Mouse (Mus musculus): ENCODE measurements at regions not wholly inside any gene's neighbourhood (a gene's known extent, or its start where the extent isn't known, plus 50 kb on each side); places are given as distances from the start of the nearest gene placed in this dataset.

DNA sequence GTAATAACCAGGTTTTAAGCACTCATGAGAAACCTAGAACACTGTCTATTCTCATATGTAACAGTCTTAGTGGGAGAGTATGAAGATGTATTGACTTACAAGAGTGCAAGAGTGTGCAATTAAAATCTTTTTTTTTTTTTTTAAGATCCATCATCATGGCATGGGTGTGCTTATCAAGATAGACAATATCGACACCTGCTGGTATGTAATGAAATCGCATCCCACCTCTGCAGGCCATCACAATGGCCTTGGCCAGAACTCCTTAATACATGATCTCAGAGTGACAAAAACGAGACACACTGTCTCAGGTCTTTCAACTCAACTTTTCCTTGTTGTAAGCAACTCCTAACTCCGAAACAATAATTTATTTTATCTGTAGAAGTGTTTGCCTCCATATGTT, 661.7 kb upstream of the Kdm8 start:
- no peak; the same call in 1 of the 2 replicates for ATAC-seq (replicated peaks)
- Histone ChIP-seq H3K4me2 (replicated peaks) (no peak overlapping the region), H3K9ac (replicated peaks) (no peak overlapping the region), H3K4me1 (no peaks in the 10 kb centered on the region; the same call in 1 of the 2 replicates), H3K27ac (replicated peaks) (no peak overlapping the region), H3K9me3 (no peaks in the 10 kb centered on the region), H3K27me3 (no peaks in the 10 kb centered on the region), H3K4me3 (no peak overlapping the region), H3K36me3 (no peaks in the 10 kb centered on the region)
- 49% methylated on average over 4 of the region's 4 CpGs for WGBS

GRCm38 (mm10) chr7:124784995-124785394, 659.5 kb upstream of the Kdm8 start:
- Histone ChIP-seq H3K27me3 (no peaks in the 10 kb centered on the region), H3K27ac (replicated peaks) (no peak overlapping the region), H3K9me3 (no peaks in the 10 kb centered on the region), H3K4me2 (replicated peaks) (no peak overlapping the region), H3K36me3 (no peaks in the 10 kb centered on the region), H3K4me3 (no peak overlapping the region), H3K9ac (replicated peaks) (no peak overlapping the region), H3K4me1 (no peaks in the 10 kb centered on the region)
- WGBS: 90% methylated on average over 2 of the region's 2 CpGs
- ATAC-seq (replicated peaks): no peak

GRCm38 (mm10) chr7:124785896-124786295, 658.6 kb upstream of the Kdm8 start:
- Histone ChIP-seq H3K27me3 (no peaks in the 10 kb centered on the region), H3K36me3 (no peaks in the 10 kb centered on the region), H3K4me2 (replicated peaks) (no peak overlapping the region), H3K9me3 (no peaks in the 10 kb centered on the region), H3K9ac (replicated peaks) (no peak overlapping the region), H3K27ac (replicated peaks) (no peak overlapping the region), H3K4me1 (no peaks in the 10 kb centered on the region), H3K4me3 (no peak overlapping the region)
- ATAC-seq (replicated peaks): no peak
- WGBS: 89% methylated on average over 8 of the region's 8 CpGs

DNA sequence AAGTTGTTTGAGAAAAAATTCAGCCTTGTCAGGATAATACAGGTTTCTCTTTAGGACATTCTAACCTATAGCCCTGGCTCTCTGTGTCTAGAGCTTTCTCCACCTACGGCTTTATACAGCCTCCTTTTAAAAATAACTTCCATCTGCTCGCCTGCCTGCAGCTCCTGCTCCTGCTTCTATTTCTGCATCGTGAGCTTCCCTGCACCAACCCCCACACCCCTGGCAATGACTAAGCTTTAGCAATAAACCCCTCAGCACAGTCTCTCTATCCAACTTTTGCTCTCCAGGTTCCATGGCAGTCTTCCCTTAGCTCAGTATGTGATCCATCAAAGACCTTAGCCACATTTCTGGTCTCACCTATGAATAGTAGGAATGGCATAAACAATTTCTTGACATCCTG, 655.7 kb upstream of the Kdm8 start:
- Histone ChIP-seq H3K9me3 (no peaks in the 10 kb centered on the region), H3K4me1 (no peaks in the 10 kb centered on the region), H3K27ac (replicated peaks) (no peak overlapping the region), H3K4me3 (no peak overlapping the region), H3K27me3 (no peaks in the 10 kb centered on the region), H3K4me2 (replicated peaks) (no peak overlapping the region), H3K9ac (replicated peaks) (no peak overlapping the region), H3K36me3 (no peaks in the 10 kb centered on the region)
- ATAC-seq (replicated peaks): no peak
- WGBS: 75% methylated on average over 3 of the region's 3 CpGs

GRCm38 (mm10) chr7:124803101-124803500, 641.4 kb upstream of the Kdm8 start:
- Histone ChIP-seq H3K4me3 (no peak overlapping the region), H3K36me3 (no peaks in the 10 kb centered on the region), H3K9ac (replicated peaks) (no peak overlapping the region), H3K9me3 (no peaks in the 10 kb centered on the region), H3K4me1 (no peaks in the 10 kb centered on the region), H3K27ac (replicated peaks) (no peak overlapping the region), H3K27me3 (no peaks in the 10 kb centered on the region), H3K4me2 (replicated peaks) (no peak overlapping the region)
- WGBS: 38% methylated on average over 3 of the region's 3 CpGs
- no peak for ATAC-seq (replicated peaks)

- H3K27ac ChIP-seq (replicated peaks): no peak overlapping the region
- no peaks in the 10 kb centered on the region for H3K36me3 ChIP-seq
- H3K4me2 ChIP-seq (replicated peaks): no peak overlapping the region
- H3K4me1 ChIP-seq: no peaks in the 10 kb centered on the region
- H3K27me3 ChIP-seq: no peaks in the 10 kb centered on the region
- no peak overlapping the region for H3K9ac ChIP-seq (replicated peaks)
- no peak for ATAC-seq (replicated peaks)
- H3K4me3 ChIP-seq: no peak overlapping the region
- H3K9me3 ChIP-seq: no peaks in the 10 kb centered on the region
These were observed 609.8 kb upstream of the Kdm8 start for GRCm38 (mm10) chr7:124834692-124835091.

DNA sequence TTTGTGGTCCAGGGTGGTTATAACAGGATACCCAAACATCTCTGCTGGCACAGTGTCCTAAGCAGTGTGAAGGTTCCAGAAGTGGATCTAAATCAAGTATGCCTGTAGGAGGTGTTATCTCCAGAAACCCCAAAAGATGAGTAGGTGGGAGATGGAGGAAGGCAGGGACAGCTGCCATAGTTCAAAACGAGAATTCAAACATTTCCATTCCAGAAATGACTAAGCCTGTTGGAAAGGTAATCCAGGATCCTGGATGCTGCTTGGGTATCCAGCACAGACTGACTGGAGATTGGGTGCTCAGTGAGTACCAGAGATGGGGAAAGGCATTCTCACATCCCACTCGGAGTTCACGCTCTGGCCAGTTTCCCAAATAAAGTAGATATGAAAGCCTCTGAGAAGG, 607.9 kb upstream of the Kdm8 start:
- Histone ChIP-seq H3K27ac (replicated peaks) (no peak overlapping the region), H3K4me1 (no peaks in the 10 kb centered on the region), H3K4me2 (replicated peaks) (no peak overlapping the region), H3K27me3 (no peaks in the 10 kb centered on the region), H3K4me3 (no peak overlapping the region), H3K9ac (replicated peaks) (no peak overlapping the region), H3K9me3 (no peaks in the 10 kb centered on the region), H3K36me3 (no peaks in the 10 kb centered on the region)
- no peak for ATAC-seq (replicated peaks)
- 87% methylated on average over 3 of the region's 3 CpGs for WGBS

GRCm38 (mm10) chr7:124855056-124855455, 589.4 kb upstream of the Kdm8 start:
- H3K9ac ChIP-seq (replicated peaks): no peak overlapping the region
- no peak overlapping the region for H3K27ac ChIP-seq (replicated peaks)
- H3K9me3 ChIP-seq: no peaks in the 10 kb centered on the region
- ATAC-seq (replicated peaks): no peak
- 67% methylated on average over 5 of the region's 5 CpGs for WGBS
- no peaks in the 10 kb centered on the region for H3K27me3 ChIP-seq
- no peak overlapping the region for H3K4me2 ChIP-seq (replicated peaks)
- H3K4me1 ChIP-seq: no peaks in the 10 kb centered on the region
- H3K36me3 ChIP-seq: no peaks in the 10 kb centered on the region
- H3K4me3 ChIP-seq: no peak overlapping the region

- 73% methylated on average over 3 of the region's 3 CpGs for WGBS
- Histone ChIP-seq H3K27ac (replicated peaks) (no peak overlapping the region), H3K4me2 (replicated peaks) (no peak overlapping the region), H3K9me3 (no peaks in the 10 kb centered on the region), H3K4me3 (no peak overlapping the region), H3K9ac (replicated peaks) (no peak overlapping the region), H3K36me3 (no peaks in the 10 kb centered on the region), H3K4me1 (no peaks in the 10 kb centered on the region), H3K27me3 (no peaks in the 10 kb centered on the region)
- ATAC-seq (replicated peaks): no peak
These were observed 587.4 kb upstream of the Kdm8 start for GRCm38 (mm10) chr7:124857106-124857505.

GRCm38 (mm10) chr7:124861397-124861796, 583.1 kb upstream of the Kdm8 start:
- Histone ChIP-seq H3K36me3 (no peaks in the 10 kb centered on the region), H3K9me3 (peaks cover 4% of the 10 kb centered on the region; the same call in 1 of the 2 replicates), H3K27ac (replicated peaks) (no peak overlapping the region), H3K27me3 (no peaks in the 10 kb centered on the region), H3K4me3 (no peak overlapping the region), H3K4me2 (replicated peaks) (no peak overlapping the region), H3K9ac (replicated peaks) (no peak overlapping the region), H3K4me1 (no peaks in the 10 kb centered on the region)
- 97% methylated on average over 2 of the region's 2 CpGs for WGBS
- ATAC-seq (replicated peaks): no peak

DNA sequence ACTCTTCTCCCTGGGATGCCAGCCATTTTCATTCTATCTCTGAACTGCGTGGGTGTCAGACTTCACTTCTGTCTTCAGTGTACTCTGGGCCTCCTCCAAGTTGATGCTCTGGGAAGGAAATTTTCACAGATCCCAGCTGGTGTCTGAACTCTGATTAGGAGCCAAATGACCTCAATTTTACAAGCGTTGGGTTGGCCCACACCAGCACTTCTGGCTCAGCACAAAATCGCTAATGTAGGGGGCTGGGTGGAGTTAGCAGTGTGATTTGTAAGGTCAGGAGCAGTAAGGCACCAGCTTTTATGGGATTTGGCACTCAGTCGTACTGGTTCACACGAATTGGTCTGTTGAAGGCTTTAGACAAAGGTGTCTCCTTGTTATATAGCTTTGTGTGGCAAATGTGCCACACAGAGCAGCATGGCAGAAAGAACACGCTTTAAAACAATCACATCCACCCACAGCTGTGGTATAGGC, 576.3 kb upstream of the Kdm8 start:
- H3K27ac ChIP-seq (replicated peaks): peak overlapping the region; percentile 57; the same call in 1 of the 2 replicates
- peaks cover 18% of the 10 kb centered on the region for H3K4me1 ChIP-seq
- no peaks in the 10 kb centered on the region for H3K36me3 ChIP-seq
- H3K27me3 ChIP-seq: no peaks in the 10 kb centered on the region
- H3K9me3 ChIP-seq: no peaks in the 10 kb centered on the region
- 32% methylated on average over 6 of the region's 6 CpGs for WGBS
- ATAC-seq (replicated peaks): peak; percentile 83
- H3K4me3 ChIP-seq: no peak overlapping the region
- H3K4me2 ChIP-seq (replicated peaks): no peak overlapping the region
- H3K9ac ChIP-seq (replicated peaks): no peak overlapping the region

GRCm38 (mm10) chr7:124868621-124869020, 575.9 kb upstream of the Kdm8 start:
- peak overlapping the region; percentile 57; the same call in 1 of the 2 replicates for H3K27ac ChIP-seq (replicated peaks)

GRCm38 (mm10) chr7:124880771-124881170, 563.7 kb upstream of the Kdm8 start:
- no peak overlapping the region for H3K4me3 ChIP-seq
- H3K27me3 ChIP-seq: no peaks in the 10 kb centered on the region
- no peaks in the 10 kb centered on the region for H3K4me1 ChIP-seq
- no peak overlapping the region for H3K4me2 ChIP-seq (replicated peaks)
- no peak for ATAC-seq (replicated peaks)
- H3K27ac ChIP-seq (replicated peaks): no peak overlapping the region
- H3K9me3 ChIP-seq: no peaks in the 10 kb centered on the region
- H3K36me3 ChIP-seq: no peaks in the 10 kb centered on the region
- H3K9ac ChIP-seq (replicated peaks): no peak overlapping the region
- WGBS: 89% methylated on average over 6 of the region's 6 CpGs

More at GRCm38 (mm10) chr7:124868621-124869020, 575.9 kb upstream of the Kdm8 start:
- no peak for ATAC-seq (replicated peaks)
- Histone ChIP-seq H3K9ac (replicated peaks) (no peak overlapping the region), H3K4me2 (replicated peaks) (no peak overlapping the region), H3K4me3 (no peak overlapping the region), H3K36me3 (no peaks in the 10 kb centered on the region), H3K4me1 (peaks cover 18% of the 10 kb centered on the region), H3K27me3 (no peaks in the 10 kb centered on the region), H3K9me3 (no peaks in the 10 kb centered on the region)
- WGBS: 53% methylated on average over 3 of the region's 3 CpGs

Data from forebrain, embryonic 15.5 days (tissue).